Mouse (Mus musculus): ENCODE results near the gene Defa28.
"Not testable (repeated sequence)": the region's sequence is repeated elsewhere in the genome, so short reads cannot be mapped to it uniquely, and the experiment has no call there.

Defa28 gene
- long read RNA-seq, experiment 1: 0 reads
- long read RNA-seq, experiment 2: 0 reads

GRCm38 (mm10) chr8:21582706-21583105, at the start of gene Defa28:
Gene Defa28, plus strand, starts transcription at chr8:21583006.
- intact Hi-C loops (cut with DNase I): not testable (repeated sequence)

- intact Hi-C loops (cut with DNase I): not testable (repeated sequence)
Observed at GRCm38 (mm10) chr8:21565086-21565485, 17.7 kb upstream of the Defa28 start, which contains the start of gene Defa37. Gene Defa37, plus strand, starts transcription at chr8:21565386.

GRCm38 (mm10) chr8:21594408-21594807, 11.6 kb downstream of the Defa28 start, which contains the start of gene Gm7861:
Gene Gm7861, minus strand, starts transcription at chr8:21594508.
- intact Hi-C loops (cut with DNase I): not testable (repeated sequence)

- intact Hi-C loops (cut with DNase I): not testable (repeated sequence)
Observed at GRCm38 (mm10) chr8:21617883-21618282, 35.1 kb downstream of the Defa28 start, which contains the start of gene Defa26. Gene Defa26, plus strand, starts transcription at chr8:21618183.

Data from adrenal gland (tissue).